Mouse (Mus musculus) T-helper 1 cell (primary cell): ENCODE results near the gene Zbtb21.
"Not testable (repeated sequence)": the region's sequence is repeated elsewhere in the genome, so short reads cannot be mapped to it uniquely, and the experiment has no call there.

Experiments
- in situ Hi-C: fragments of 300-600 bp; cut with MboI, MseI; formaldehyde crosslinking; loops from one replicate; pipeline ENCODE4 v1.15.1; 2025; ENCODE audit warnings: high pct_unique_total_duplicates

Gene Zbtb21

GRCm38 (mm10) chr16:97962151-97962948 is at the start of gene Zbtb21, which contains the start of gene C2cd2:
TSS of gene Zbtb21 (minus strand) at chr16:97962622.
TSS of gene C2cd2 (minus strand) at chr16:97962598.
- in situ Hi-C loops, result loop anchor here (5.0 kb wide), 1 partner anchor 35 kb away; the partner anchor contains the start of gene B230307C23Rik

- in situ Hi-C loops, result loop anchor here (5.0 kb wide), 2 partner anchors 35 to 85 kb away; partner anchors contain the start of genes A630089N07Rik, C2cd2 and Zbtb21
Measured at GRCm38 (mm10) chr16:97997383-97997731, 34.9 kb upstream of the Zbtb21 start.

- in situ Hi-C loops, result loop anchor here (5.0 kb wide), 2 partner anchors 34 to 86 kb away; partner anchors contain the start of genes A630089N07Rik, C2cd2 and Zbtb21
Measured at GRCm38 (mm10) chr16:97996616-97997382, 34.4 kb upstream of the Zbtb21 start, which contains the start of gene B230307C23Rik. TSS of gene B230307C23Rik (plus strand) at chr16:97997315.

GRCm38 (mm10) chr16:97995849-97996615 is 33.6 kb upstream of the Zbtb21 start:
- in situ Hi-C loops, result loop anchor here (5.0 kb wide), 2 partner anchors 34 to 86 kb away; partner anchors contain the start of genes A630089N07Rik, C2cd2 and Zbtb21

GRCm38 (mm10) chr16:97992477-97992876 is 30.1 kb upstream of the Zbtb21 start:
- in situ Hi-C loops, result not testable (repeated sequence)

GRCm38 (mm10) chr16:97991517-97991916 is 29.1 kb upstream of the Zbtb21 start:
- in situ Hi-C loops, result no loop called here

DNA sequence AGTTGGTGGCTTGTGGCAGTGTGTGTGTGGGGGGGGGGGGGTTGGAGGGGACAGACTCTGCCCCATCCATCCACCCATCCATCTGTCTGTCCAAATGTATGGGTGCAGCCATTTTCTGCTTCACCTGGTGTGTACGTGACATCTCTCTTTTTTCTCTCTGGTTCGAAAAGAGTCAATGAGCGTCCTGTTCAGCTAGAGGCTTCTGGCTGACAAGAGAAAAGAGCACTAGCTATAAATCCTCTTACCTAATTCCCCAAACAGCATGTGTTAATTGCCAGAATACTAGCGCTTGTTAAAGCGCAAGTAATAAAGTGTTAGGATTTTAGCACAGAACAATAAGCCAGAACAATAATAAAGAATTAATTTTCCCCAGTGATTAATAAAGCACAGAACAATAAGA is 22.2 kb upstream of the Zbtb21 start:
- in situ Hi-C loops, result no loop called here

GRCm38 (mm10) chr16:97981362-97981761 is 18.9 kb upstream of the Zbtb21 start:
- in situ Hi-C loops, result no loop called here

DNA sequence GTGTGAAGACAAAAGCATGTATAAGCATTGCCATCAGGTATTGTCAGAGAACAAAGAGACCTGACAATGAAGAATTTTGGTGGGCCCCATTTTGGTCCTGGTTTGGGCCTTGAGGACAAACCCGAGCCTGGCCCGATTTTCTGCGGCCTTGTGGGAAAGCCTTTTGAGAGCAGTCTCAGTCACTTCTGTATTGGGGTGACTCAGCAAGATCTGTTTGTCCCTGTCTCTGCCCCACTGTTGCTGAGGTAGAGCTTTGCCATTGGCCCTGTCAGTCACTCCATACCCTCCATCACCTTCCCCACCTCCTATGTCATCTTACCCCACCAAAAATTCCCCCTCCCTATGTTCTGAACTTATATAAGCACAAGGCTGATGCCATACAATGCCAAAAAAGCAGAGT is 15.3 kb upstream of the Zbtb21 start:
- in situ Hi-C loops, result no loop called here

DNA sequence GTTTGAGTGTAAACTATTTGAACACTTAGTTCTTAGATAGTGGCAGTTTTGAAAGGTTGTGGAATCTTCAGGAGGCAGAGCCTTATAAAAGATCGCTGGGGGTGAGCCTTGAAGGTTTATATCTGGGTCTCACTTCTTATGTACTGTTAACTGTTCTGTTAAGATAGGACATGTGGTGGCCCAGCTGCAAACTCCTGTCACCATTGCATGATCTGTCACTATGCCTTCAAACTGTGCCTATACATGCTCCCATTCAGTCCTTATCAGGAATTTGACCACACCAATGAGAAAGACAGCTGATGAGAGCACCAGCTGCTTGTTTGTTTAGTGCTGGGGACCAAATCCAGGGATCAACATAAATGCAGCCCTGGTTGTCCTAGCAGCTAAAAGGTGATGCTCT is 14.9 kb upstream of the Zbtb21 start:
- in situ Hi-C loops, result no loop called here

- in situ Hi-C loops, result loop anchor here (5.0 kb wide), 1 partner anchor 33 kb away; the partner anchor contains the start of gene B230307C23Rik
Measured at GRCm38 (mm10) chr16:97963956-97964540, 1.6 kb upstream of the Zbtb21 start.

DNA sequence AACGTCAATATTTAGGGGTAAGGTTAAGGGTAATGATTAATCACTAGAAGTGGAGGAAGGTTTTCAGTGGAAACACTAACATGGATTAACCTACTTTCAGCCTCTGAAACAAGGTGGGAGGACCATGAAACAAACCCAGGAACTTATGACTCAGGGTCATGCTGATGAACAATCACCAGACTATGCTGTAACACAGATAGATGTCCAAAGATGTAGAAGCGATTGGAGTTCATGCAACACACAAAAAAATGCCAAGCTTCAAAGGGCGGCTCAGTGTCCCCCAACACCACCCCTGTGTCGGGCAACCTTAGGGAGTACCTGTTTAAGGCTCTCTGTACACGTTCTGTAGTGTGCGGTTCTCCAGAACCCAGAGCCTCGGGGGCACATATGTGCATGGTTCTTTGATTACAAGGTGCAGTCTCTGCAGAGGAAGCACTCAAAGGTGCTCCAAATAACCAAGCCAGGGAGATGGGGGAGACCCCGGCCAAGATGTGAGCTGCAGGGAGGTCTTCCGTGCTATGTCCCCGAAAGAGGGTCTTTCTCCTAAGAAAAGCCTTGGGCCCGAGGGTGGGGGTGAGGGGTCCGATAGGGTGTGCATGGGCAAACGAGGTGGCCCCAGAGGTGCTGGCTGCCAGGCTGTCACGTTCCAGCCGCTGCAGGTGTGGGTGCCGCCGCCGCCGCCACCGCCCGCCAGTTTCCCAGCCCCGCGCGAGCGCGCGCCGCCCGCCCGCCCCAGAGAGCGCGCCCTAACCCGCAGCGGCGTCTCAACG is 856 bp downstream of the Zbtb21 start:
- in situ Hi-C loops, result loop anchor here (5.0 kb wide), 1 partner anchor 36 kb away; the partner anchor contains the start of gene B230307C23Rik

DNA sequence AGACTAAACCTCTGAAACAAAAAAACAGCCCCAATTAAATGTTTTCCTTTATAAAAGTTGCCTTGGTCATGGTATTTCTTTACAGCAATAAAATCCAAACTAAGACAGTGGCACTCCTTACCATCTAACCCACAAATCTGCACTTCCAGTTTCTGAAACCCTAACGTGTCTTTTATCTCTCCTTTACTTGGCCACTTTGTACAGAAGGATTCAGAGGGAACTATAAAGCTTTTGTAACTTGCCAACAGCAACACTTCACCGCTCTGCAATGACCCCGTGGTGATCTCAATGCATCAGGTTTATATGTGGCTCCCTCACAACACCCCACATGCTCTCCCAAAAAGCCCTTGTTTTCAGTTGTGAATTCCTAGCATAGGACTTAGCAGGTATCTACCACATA is 2.1 kb downstream of the Zbtb21 start:
- in situ Hi-C loops, result loop anchor here (5.0 kb wide), 1 partner anchor 37 kb away; the partner anchor contains the start of gene B230307C23Rik

GRCm38 (mm10) chr16:97958401-97958973 is 3.9 kb downstream of the Zbtb21 start:
- in situ Hi-C loops, result no loop called here

- in situ Hi-C loops, result no loop called here
Measured at GRCm38 (mm10) chr16:97957626-97958025, 4.8 kb downstream of the Zbtb21 start.

DNA sequence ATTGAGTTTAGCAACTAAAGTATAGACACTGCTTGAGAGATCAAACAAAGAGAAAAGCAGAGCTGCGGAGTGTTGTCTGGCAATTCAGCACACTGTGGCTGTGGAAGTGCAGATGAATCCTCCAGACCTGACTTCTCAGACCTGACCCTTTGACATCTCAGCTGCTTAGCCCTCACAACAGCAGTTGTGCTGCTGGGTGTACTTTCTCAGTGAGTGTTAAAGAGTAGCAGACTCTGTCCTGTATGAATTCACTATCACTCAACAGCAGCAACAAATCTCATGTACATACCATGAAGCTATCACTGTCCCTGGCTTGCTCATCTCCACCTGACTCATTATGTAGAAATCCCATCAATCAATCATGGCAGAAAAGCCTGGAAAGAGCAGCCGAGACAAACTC is 6.4 kb downstream of the Zbtb21 start:
- in situ Hi-C loops, result no loop called here

DNA sequence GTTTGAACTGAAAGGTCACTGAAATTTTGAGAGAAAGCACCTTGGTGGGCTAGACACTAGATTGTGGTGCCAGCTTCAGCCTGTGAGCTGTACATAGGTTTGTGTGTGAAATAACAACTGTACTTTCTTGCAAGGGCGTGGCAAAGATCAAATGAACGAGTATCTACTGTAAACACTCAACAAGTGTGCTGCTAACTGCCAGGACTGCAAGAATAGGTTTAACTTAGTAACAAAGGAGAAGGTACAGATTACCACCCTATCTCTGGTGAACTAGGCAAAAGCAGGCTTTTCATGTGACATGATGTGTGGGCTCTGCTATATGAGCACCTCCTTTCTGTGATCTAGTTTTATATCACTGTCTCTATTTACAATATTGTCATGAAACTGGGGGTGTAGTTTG is 9.1 kb downstream of the Zbtb21 start:
- in situ Hi-C loops, result no loop called here

DNA sequence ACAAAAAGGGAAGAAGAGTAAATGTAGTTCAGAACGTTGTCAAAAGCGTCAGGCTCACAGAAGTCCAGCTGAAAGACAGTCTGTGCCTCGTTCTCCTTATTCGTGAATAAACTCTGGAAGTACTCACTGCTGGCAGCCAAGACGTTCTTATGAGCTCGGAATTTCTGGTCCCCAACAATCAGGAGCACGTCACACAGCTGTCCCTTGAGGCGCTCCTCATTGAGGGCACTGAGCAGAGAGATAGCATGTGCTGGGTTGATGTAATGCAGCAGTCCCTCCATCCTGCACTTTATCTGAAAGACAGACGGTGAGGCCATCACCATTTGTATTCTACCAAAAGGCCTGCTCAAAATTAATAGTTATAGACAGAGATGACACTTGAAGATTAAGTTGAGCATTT is 9.6 kb downstream of the Zbtb21 start:
- in situ Hi-C loops, result no loop called here

GRCm38 (mm10) chr16:97952371-97952770 is 10.1 kb downstream of the Zbtb21 start:
- in situ Hi-C loops, result no loop called here

DNA sequence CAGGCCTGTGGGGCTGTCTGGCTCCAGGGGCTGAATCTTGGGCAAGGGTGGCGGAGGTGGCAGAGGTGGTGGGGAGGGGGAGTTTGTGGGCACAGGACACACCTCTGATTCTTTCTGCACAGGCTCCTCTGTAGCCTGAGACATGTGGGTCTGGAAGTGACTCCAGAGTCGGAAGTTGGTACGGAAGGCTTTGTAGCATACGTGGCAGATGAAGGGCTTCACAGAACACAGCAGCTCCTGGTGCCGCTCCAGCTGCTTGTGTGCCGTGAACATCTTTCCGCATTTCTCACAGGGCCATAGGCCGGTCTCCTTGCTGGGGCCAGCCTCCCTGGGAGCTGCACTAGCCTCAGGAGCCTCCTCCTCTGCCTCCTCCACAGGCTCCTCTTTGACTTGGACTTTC is 12.4 kb downstream of the Zbtb21 start:
- in situ Hi-C loops, result no loop called here
